In the genomic region with DNA sequence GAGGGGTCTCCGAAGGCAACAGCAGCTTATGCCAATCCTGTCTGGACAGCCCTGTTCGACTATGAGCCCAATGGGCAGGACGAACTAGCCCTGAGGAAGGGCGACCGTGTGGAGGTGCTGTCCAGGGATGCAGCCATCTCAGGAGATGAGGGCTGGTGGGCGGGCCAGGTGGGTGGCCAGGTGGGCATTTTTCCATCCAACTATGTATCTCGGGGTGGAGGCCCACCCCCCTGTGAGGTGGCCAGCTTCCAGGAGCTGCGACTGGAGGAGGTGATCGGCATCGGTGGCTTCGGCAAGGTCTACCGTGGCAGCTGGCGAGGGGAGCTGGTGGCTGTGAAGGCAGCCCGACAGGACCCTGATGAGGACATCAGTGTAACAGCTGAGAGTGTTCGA, we compare ENCODE assay signal across 9 mouse cellular contexts. TPM values are rescaled to one million over a fixed set of nuclear protein-coding genes. Genes with fewer than 3 reads are reported as not detected.
DNase-seq lines count a peak whose midpoint lies in the region; ATAC-seq and TF ChIP-seq lines count a peak whose summit lies in the region.
"Had no signal": no experiment of that assay in that cellular context is flagged by ENCODE, and none has a peak within 500 bp of the region (broad histone marks: within the 10 kb centered on the region; RNA-seq: fewer than 3 reads in every experiment).

No protein-coding gene starts in this region.

- peaks cover 58% of the 10 kb centered on the region for H3K36me3 ChIP-seq in heart, embryonic 13.5 days
- peaks cover 66% of the 10 kb centered on the region for H3K36me3 ChIP-seq in liver, embryonic 12.5 days
- H3K36me3 ChIP-seq in stomach, embryonic 16.5 days (ENCODE audit: control insufficient read depth, insufficient read depth, low read length) = peaks cover 13% of the 10 kb centered on the region; the same call in 1 of the 2 replicates

- TF ChIP-seq CTCF in bone marrow macrophage, adult 2 months (IDR thresholded peaks at IDR 0.05; ENCODE audit: low read depth, low read length) = no peak

- no peak for ATAC-seq in heart, embryonic 13.5 days (ENCODE audit: extremely low read depth, insufficient number of reproducible peaks, low FRiP score, low TSS enrichment)
- ATAC-seq in liver, embryonic 12.5 days = no peak
- no peak for ATAC-seq in stomach, embryonic 16.5 days (ENCODE audit: insufficient read depth, low FRiP score)

- peak; percentile 42 for DNase-seq in kidney, adult 9 months
- no peak for DNase-seq in kidney, postnatal 4 days
- DNase-seq in ovary, postnatal 14 days (ENCODE audit: low spot score) = no peak
- DNase-seq in layer of hippocampus, postnatal 25 days (ENCODE audit: extremely low spot score in 1 of 2, low spot score in 1 of 2) = no peak

- H3K27ac ChIP-seq in bone marrow macrophage, adult 2 months (ENCODE audit: insufficient read depth, low read depth, low read length) = peak overlapping the region; percentile 78
- peak overlapping the region; percentile 96 for H3K27ac ChIP-seq in heart, embryonic 13.5 days (replicated peaks)
- H3K27ac ChIP-seq in liver, embryonic 12.5 days = peak overlapping the region; percentile 91
- H3K27ac ChIP-seq in stomach, embryonic 16.5 days (ENCODE audit: low read length) = peak overlapping the region; percentile 98

- H3K9ac ChIP-seq in heart, embryonic 13.5 days = peak overlapping the region; percentile 96
- peak overlapping the region; percentile 89 for H3K9ac ChIP-seq in liver, embryonic 12.5 days
- H3K9ac ChIP-seq in stomach, embryonic 16.5 days (ENCODE audit: low read length) = peak overlapping the region; percentile 96

- peak overlapping the region; percentile 99 for H3K4me2 ChIP-seq in heart, embryonic 13.5 days
- H3K4me2 ChIP-seq in liver, embryonic 12.5 days = peak overlapping the region; percentile 95
- peak overlapping the region; percentile 99 for H3K4me2 ChIP-seq in stomach, embryonic 16.5 days (ENCODE audit: low read depth, low read length)

- H3K4me3 ChIP-seq in bone marrow macrophage, adult 2 months (ENCODE audit: insufficient read depth, low read length) = peak overlapping the region; percentile 66
- peak overlapping the region; percentile 81 for H3K4me3 ChIP-seq in heart, embryonic 13.5 days
- H3K4me3 ChIP-seq in liver, embryonic 12.5 days = peak overlapping the region; percentile 81
- peak overlapping the region; percentile 98 for H3K4me3 ChIP-seq in stomach, embryonic 16.5 days (replicated peaks; ENCODE audit: low read length)

- H3K9me3 ChIP-seq in heart, embryonic 13.5 days = no peaks in the 10 kb centered on the region
- no peaks in the 10 kb centered on the region for H3K9me3 ChIP-seq in liver, embryonic 12.5 days (replicated peaks)
- H3K9me3 ChIP-seq in stomach, embryonic 16.5 days (replicated peaks; ENCODE audit: control insufficient read depth, low read length) = no peaks in the 10 kb centered on the region

- 46% methylated on average over 15 of the region's 15 CpGs for WGBS in heart, embryonic 13.5 days
- 47% methylated on average over 15 of the region's 15 CpGs for WGBS in liver, embryonic 12.5 days (ENCODE audit: insufficient replicate concordance)
- 48% methylated on average over 15 of the region's 15 CpGs for WGBS in stomach, embryonic 16.5 days

- TF ChIP-seq POLR2A in bone marrow macrophage, adult 2 months (IDR thresholded peaks at IDR 0.05; ENCODE audit: borderline replicate concordance, low read depth, low read length) = no peak

- H3K4me1 ChIP-seq in bone marrow macrophage, adult 2 months (ENCODE audit: control insufficient read depth, insufficient read depth, low read length) = peaks cover 15% of the 10 kb centered on the region
- H3K4me1 ChIP-seq in heart, embryonic 13.5 days = peaks cover 54% of the 10 kb centered on the region
- peaks cover 64% of the 10 kb centered on the region for H3K4me1 ChIP-seq in liver, embryonic 12.5 days
- peaks cover 43% of the 10 kb centered on the region for H3K4me1 ChIP-seq in stomach, embryonic 16.5 days (ENCODE audit: control insufficient read depth, insufficient read depth, low read length)

- H3K27me3 ChIP-seq in heart, embryonic 13.5 days (replicated peaks) = no peaks in the 10 kb centered on the region
- H3K27me3 ChIP-seq in liver, embryonic 12.5 days (replicated peaks) = no peaks in the 10 kb centered on the region
- H3K27me3 ChIP-seq in stomach, embryonic 16.5 days (ENCODE audit: control insufficient read depth, insufficient read depth, low read length) = no peaks in the 10 kb centered on the region

RNA-seq across cellular contexts. Expression of a gene that starts 1.6 kb away (rescaled TPM):
- 43.3 and 54.9 TPM in 2 replicates for polyA plus RNA-seq in bone marrow macrophage, adult 2 months (2012; ENCODE audit: insufficient read depth, insufficient read length, missing spikeins)
- polyA plus RNA-seq in heart, embryonic 13.5 days (2015; fragmentation: Nextera tagmentation; extraction: Ambion mirVana) = 13.6 and 14.9 TPM in 2 replicates
- polyA plus RNA-seq in liver, embryonic 12.5 days (2016; fragmentation: Nextera tagmentation; extraction: Ambion mirVana) = 18.4 and 18.6 TPM in 2 replicates
- polyA plus RNA-seq in stomach, embryonic 16.5 days (2015; fragmentation: Nextera tagmentation; extraction: Ambion mirVana) = 17.2 and 17.4 TPM in 2 replicates
- 10 to 100 TPM; 59.8 to 73.9 TPM for total RNA-seq in layer of hippocampus, postnatal 25 days (2021)

RNA-seq across cellular contexts. Expression of a gene that starts 1.8 kb away (rescaled TPM):
- polyA plus RNA-seq in bone marrow macrophage, adult 2 months (2012; ENCODE audit: insufficient read depth, insufficient read length, missing spikeins) = 79.9 and 99.1 TPM in 2 replicates
- 23.2 and 24.0 TPM in 2 replicates for polyA plus RNA-seq in heart, embryonic 13.5 days (2015; fragmentation: Nextera tagmentation; extraction: Ambion mirVana)
- polyA plus RNA-seq in liver, embryonic 12.5 days (2016; fragmentation: Nextera tagmentation; extraction: Ambion mirVana) = 25.8 and 27.7 TPM in 2 replicates
- 20.0 and 20.2 TPM in 2 replicates for polyA plus RNA-seq in stomach, embryonic 16.5 days (2015; fragmentation: Nextera tagmentation; extraction: Ambion mirVana)
- 10 to 100 TPM; 17.4 to 21.1 TPM for total RNA-seq in layer of hippocampus, postnatal 25 days (2021)

RNA-seq across cellular contexts. Expression of a gene that starts 13.8 kb away (rescaled TPM):
- not detected in 2 replicates for polyA plus RNA-seq in bone marrow macrophage, adult 2 months (2012; ENCODE audit: insufficient read depth, insufficient read length, missing spikeins)
- 0.29 TPM in 1 of 2 replicates, not detected in the other for polyA plus RNA-seq in heart, embryonic 13.5 days (2015; fragmentation: Nextera tagmentation; extraction: Ambion mirVana)
- polyA plus RNA-seq in liver, embryonic 12.5 days (2016; fragmentation: Nextera tagmentation; extraction: Ambion mirVana) = 0.18 and 0.19 TPM in 2 replicates
- 2.0 and 2.2 TPM in 2 replicates for polyA plus RNA-seq in stomach, embryonic 16.5 days (2015; fragmentation: Nextera tagmentation; extraction: Ambion mirVana)
- total RNA-seq in layer of hippocampus, postnatal 25 days (2021) = not detected
- total RNA-seq: heart, postnatal 14 days had no signal

RNA-seq across cellular contexts. Expression of a gene that starts 26.8 kb away (rescaled TPM):
- 93.4 and 117 TPM in 2 replicates for polyA plus RNA-seq in bone marrow macrophage, adult 2 months (2012; ENCODE audit: insufficient read depth, insufficient read length, missing spikeins)
- 21.9 and 23.2 TPM in 2 replicates for polyA plus RNA-seq in heart, embryonic 13.5 days (2015; fragmentation: Nextera tagmentation; extraction: Ambion mirVana)
- polyA plus RNA-seq in liver, embryonic 12.5 days (2016; fragmentation: Nextera tagmentation; extraction: Ambion mirVana) = 41.4 and 41.8 TPM in 2 replicates
- polyA plus RNA-seq in stomach, embryonic 16.5 days (2015; fragmentation: Nextera tagmentation; extraction: Ambion mirVana) = 17.3 and 18.1 TPM in 2 replicates
- total RNA-seq in layer of hippocampus, postnatal 25 days (2021) = 10 to 100 TPM; 15.3 to 16.1 TPM

RNA-seq across cellular contexts. Expression of a gene that starts 35.8 kb away (rescaled TPM):
- 123 and 125 TPM in 2 replicates for polyA plus RNA-seq in bone marrow macrophage, adult 2 months (2012; ENCODE audit: insufficient read depth, insufficient read length, missing spikeins)
- 85.9 and 96.8 TPM in 2 replicates for polyA plus RNA-seq in heart, embryonic 13.5 days (2015; fragmentation: Nextera tagmentation; extraction: Ambion mirVana)
- polyA plus RNA-seq in liver, embryonic 12.5 days (2016; fragmentation: Nextera tagmentation; extraction: Ambion mirVana) = 122 and 124 TPM in 2 replicates
- polyA plus RNA-seq in stomach, embryonic 16.5 days (2015; fragmentation: Nextera tagmentation; extraction: Ambion mirVana) = 51.2 and 63.2 TPM in 2 replicates
- total RNA-seq in layer of hippocampus, postnatal 25 days (2021) = 10 to 100 TPM; 14.6 to 17.2 TPM
